Mouse (Mus musculus): ENCODE results near the gene Mum1l1.

DNA sequence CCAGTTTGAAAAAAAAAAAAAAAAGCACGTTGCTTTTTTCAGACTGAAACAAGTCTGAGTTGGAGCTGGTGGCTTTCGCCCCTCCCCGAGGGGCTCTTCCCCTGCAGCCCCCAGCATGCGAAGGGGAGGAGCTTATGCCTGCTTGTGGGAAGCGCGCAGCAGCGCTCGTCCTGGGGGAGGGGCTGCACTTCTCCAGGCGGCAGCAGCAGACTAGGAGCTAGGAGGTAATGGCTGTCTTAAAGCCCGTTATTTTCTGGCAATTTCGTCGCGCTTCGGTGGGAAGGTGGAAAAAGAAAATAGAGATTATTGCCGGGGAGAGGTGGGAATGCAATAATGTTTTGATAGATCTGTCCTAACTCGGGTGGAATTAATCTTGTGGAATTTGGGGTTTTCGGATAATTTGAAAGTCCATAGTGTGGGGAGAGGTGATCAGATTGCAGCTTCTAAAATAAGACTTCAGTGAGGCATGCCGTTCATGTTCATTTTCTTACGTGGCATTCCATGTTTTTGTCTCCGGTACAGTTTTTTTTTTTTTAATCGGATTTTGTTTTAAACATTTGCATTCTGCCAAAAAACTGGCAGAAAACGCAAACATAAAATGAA, 7.2 kb downstream of the Mum1l1 start:
- TF ChIP-seq CTCF (IDR thresholded peaks at IDR 0.05; ENCODE audit: extremely low read depth, insufficient read length, insufficient replicate concordance, low read depth, low read length) (no peak), POLR2A (IDR thresholded peaks at IDR 0.05; ENCODE audit: low read depth, low read length) (no peak)
